Mouse (Mus musculus) heart, postnatal 0 days (tissue): ENCODE data around the gene Vstm4.

Experiments
- CTCF ChIP-seq: IDR thresholded peaks from 2 replicates; pipeline ENCODE4 v1.5.1; 2016; ENCODE audit warnings: antibody characterized with exemption, control low read depth, low read depth
- EP300 ChIP-seq: IDR thresholded peaks from 2 replicates; pipeline ENCODE4 v1.6.1; 2016; ENCODE audit warnings: antibody characterized with exemption, low read depth

GRCm38 (mm10) chr14:32824267-32825150 lies 32.0 kb upstream of the Vstm4 start:
- TF ChIP-seq CTCF: no peak
- TF ChIP-seq EP300: no peak
